Mouse (Mus musculus): ENCODE results near the gene Scgb2b3. TPM values are rescaled to one million over a fixed set of nuclear protein-coding genes. Genes with fewer than 3 reads are reported as not detected.

Gene Scgb2b3
- total RNA-seq (2012; rRNA removed), result not detected in 2 replicates

DNA sequence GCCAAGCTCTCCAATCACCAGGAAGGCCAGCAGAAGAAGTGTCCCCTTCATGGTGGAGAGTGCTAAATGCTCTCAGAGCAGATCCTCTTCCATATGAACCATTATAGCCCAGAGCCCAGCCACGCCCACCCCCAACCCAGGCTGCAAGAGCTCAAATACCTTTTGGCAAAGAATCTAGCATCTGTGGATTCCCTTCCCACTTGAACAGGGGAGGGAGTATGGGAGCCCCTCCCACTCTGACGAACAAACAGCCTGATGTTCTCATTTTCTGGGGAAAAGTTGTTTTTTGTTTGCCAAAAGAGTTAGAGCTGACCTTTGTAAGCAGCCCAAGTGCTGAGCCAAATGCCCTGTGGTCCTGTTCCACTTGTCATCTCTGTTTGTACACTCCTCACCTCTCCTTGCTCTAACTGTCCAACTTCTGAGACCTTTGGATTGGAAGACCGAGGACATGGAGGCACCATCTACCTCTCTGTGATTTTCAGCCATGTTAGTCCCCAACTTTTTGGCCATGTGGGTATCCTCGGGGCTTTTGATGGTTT lies at the start of gene Scgb2b3:
TSS of gene Scgb2b3 (minus strand) at position 51 of the 539 bp plus-strand sequence.
- no peak within 1 kb of the TSS for H3K4me3 ChIP-seq (ENCODE audit: insufficient read depth in 1 of 2, low read depth in 1 of 2, low read length in 2 of 2, poor library complexity in 1 of 2, severe bottlenecking in 1 of 2)
- no peak within 1 kb of the TSS for H3K9ac ChIP-seq (ENCODE audit: insufficient read depth, low read depth, low read length, poor library complexity, severe bottlenecking)
- no peaks in the 10 kb centered on the region for H3K4me1 ChIP-seq (ENCODE audit: control insufficient read depth in 2 of 2, insufficient read depth in 2 of 2, low read length in 2 of 2, poor library complexity in 1 of 2)
- in situ Hi-C loops (cut with MboI; ENCODE audit: low sequenced_read_pairs in 2 of 2, unreplicated experiment in 2 of 2), result no loop called here
- TF ChIP-seq HCFC1 (IDR thresholded peaks at IDR 0.05; ENCODE audit: borderline replicate concordance, insufficient read depth, low read length) (no peak), MAFK (IDR thresholded peaks at IDR 0.05; ENCODE audit: insufficient read depth, low read depth, low read length) (no peak), ZC3H11A (IDR thresholded peaks at IDR 0.05; ENCODE audit: borderline replicate concordance, low read depth, low read length) (no peak), CHD2 (IDR thresholded peaks at IDR 0.05; ENCODE audit: low read depth, low read length) (no peak), ZNF384 (IDR thresholded peaks at IDR 0.05; ENCODE audit: low read depth, low read length) (no peak)
- H3K36me3 ChIP-seq (ENCODE audit: control insufficient read depth, insufficient read depth, low read length, poor library complexity, severe bottlenecking), result no peaks in the 10 kb centered on the region
- H3K9me3 ChIP-seq (ENCODE audit: control insufficient read depth, insufficient read depth, low read depth, low read length), result no peaks in the 10 kb centered on the region
- no peak within 1 kb of the TSS for H3K27ac ChIP-seq (ENCODE audit: insufficient read depth, low read depth, low read length, poor library complexity, severe bottlenecking)
- DNase-seq (ENCODE audit: low read depth, low spot score), result no peak

DNA sequence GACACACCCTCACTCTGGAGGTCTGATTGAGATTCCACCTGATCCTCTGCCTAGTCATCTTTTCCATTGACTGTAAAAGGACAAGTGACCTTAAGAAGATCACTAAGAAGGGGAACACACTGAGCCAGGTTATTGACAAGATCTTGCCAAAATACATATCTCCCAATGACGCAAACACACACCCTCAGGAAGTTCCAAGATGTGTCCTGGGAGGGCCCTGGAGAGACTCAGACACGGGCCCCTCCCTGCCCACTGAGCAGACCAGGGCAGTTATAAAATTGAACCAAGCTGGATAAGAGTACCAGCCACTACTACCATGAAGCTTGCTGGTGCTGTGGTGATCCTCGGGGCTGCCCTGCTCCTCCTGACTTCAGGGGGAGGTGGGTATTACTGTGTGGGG lies 13.4 kb upstream of the Scgb2b3 start, which contains the start of gene Scgb1b3:
TSS of gene Scgb1b3 (plus strand) at position 301 of the 400 bp plus-strand sequence.
- Histone ChIP-seq H3K4me3 (ENCODE audit: insufficient read depth in 1 of 2, low read depth in 1 of 2, low read length in 2 of 2, poor library complexity in 1 of 2, severe bottlenecking in 1 of 2) (no peak within 1 kb of the TSS), H3K9me3 (ENCODE audit: control insufficient read depth, insufficient read depth, low read depth, low read length) (peaks cover 3% of the 10 kb centered on the region; the same call in 1 of the 2 replicates), H3K36me3 (ENCODE audit: control insufficient read depth, insufficient read depth, low read length, poor library complexity, severe bottlenecking) (no peaks in the 10 kb centered on the region), H3K4me1 (ENCODE audit: control insufficient read depth in 2 of 2, insufficient read depth in 2 of 2, low read length in 2 of 2, poor library complexity in 1 of 2) (no peaks in the 10 kb centered on the region), H3K9ac (ENCODE audit: insufficient read depth, low read depth, low read length, poor library complexity, severe bottlenecking) (no peak within 1 kb of the TSS), H3K27ac (ENCODE audit: insufficient read depth, low read depth, low read length, poor library complexity, severe bottlenecking) (no peak within 1 kb of the TSS)
- TF ChIP-seq ZC3H11A (IDR thresholded peaks at IDR 0.05; ENCODE audit: borderline replicate concordance, low read depth, low read length), result no peak
- TF ChIP-seq ZNF384 (IDR thresholded peaks at IDR 0.05; ENCODE audit: low read depth, low read length), result no peak
- no peak for TF ChIP-seq CHD2 (IDR thresholded peaks at IDR 0.05; ENCODE audit: low read depth, low read length)
- TF ChIP-seq MAFK (IDR thresholded peaks at IDR 0.05; ENCODE audit: insufficient read depth, low read depth, low read length), result no peak
- no peak for TF ChIP-seq HCFC1 (IDR thresholded peaks at IDR 0.05; ENCODE audit: borderline replicate concordance, insufficient read depth, low read length)
- in situ Hi-C loops (cut with MboI; ENCODE audit: low sequenced_read_pairs in 2 of 2, unreplicated experiment in 2 of 2), result no loop called here
- no peak for DNase-seq (ENCODE audit: low read depth, low spot score)

Other genes starting within 250 kb of the Scgb2b3 start
- gene Hpn, start 246.8 kb downstream of the Scgb2b3 start, total RNA-seq (2012; rRNA removed), result 14.5 and 28.2 TPM in 2 replicates
- 16.3 and 17.3 TPM in 2 replicates for gene Scn1b, start 235.1 kb downstream of the Scgb2b3 start, total RNA-seq (2012; rRNA removed)
- gene Gramd1a, start 206.2 kb downstream of the Scgb2b3 start, total RNA-seq (2012; rRNA removed), result 44.2 and 76.2 TPM in 2 replicates
- gene Scgb2b2, start 71.6 kb downstream of the Scgb2b3 start, total RNA-seq (2012; rRNA removed), result not detected in 2 replicates
- not detected in 2 replicates for gene Scgb1b2, start 70.3 kb downstream of the Scgb2b3 start, total RNA-seq (2012; rRNA removed)
- gene Scgb1b3, start 13.5 kb upstream of the Scgb2b3 start, total RNA-seq (2012; rRNA removed), result not detected in 2 replicates